Mouse (Mus musculus): Measurements from ENCODE around the gene Dnajb3. TPM values are rescaled to one million over a fixed set of nuclear protein-coding genes. Genes with fewer than 3 reads are reported as not detected.

Dnajb3 gene
- total and polyA plus RNA-seq, 3 experiments: not detected

DNA sequence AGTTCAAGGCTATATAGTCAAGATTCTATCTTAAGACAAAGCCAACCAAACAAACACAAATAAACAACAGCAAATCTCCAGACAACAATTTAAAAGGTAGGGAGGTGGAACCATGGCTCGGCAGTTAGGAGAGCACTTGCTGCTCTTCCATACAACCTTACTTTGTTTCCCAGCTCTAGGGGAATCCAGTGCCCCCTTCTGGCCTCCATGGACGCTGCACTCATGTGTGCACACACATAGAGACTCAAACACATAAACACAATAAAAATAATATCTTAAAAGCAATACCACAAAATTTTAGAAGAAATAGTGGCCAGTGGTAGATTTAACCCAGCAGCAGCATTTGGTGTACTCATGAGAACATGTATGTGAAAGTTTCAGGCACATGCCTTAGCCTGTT, 11.6 kb upstream of the Dnajb3 start:
- dilution Hi-C loops (cut with MboI; ENCODE audit: extremely low pct_ligation_motif_present, extremely low pct_unique_long_range_greater_than_20kb, low sequenced_read_pairs) (no loop called here), in situ Hi-C loops (cut with MboI; ENCODE audit: low pct_ligation_motif_present, low pct_unique_long_range_greater_than_20kb, low sequenced_read_pairs) (no loop called here)
- no peak overlapping the region for H3K27ac ChIP-seq (ENCODE audit: insufficient read depth, low read depth)
- no peaks in the 10 kb centered on the region for H3K36me3 ChIP-seq (replicated peaks in 1 of 2; ENCODE audit: control insufficient read depth in 1 of 2, insufficient read depth in 1 of 2, low read length in 1 of 2)
- H3K9me3 ChIP-seq (replicated peaks; ENCODE audit: low read length): peaks cover 78% of the 10 kb centered on the region
- no peak overlapping the region for H3K4me3 ChIP-seq (replicated peaks in 1 of 3; ENCODE audit: low read depth in 2 of 3, low read length in 2 of 3, poor library complexity in 1 of 3)
- no peaks in the 10 kb centered on the region for H3K79me2 ChIP-seq (replicated peaks; ENCODE audit: control insufficient read depth, extremely low read depth, insufficient read depth, poor library complexity, severe bottlenecking)
- no peaks in the 10 kb centered on the region for H3K27me3 ChIP-seq (replicated peaks)
- DNase-seq (ENCODE audit: extremely low read depth): peak; percentile 7
- no peak overlapping the region for H3K4me2 ChIP-seq (ENCODE audit: insufficient read depth, low read depth, poor library complexity, severe bottlenecking)
- no peak overlapping the region for H3K9ac ChIP-seq (ENCODE audit: insufficient read depth, low read depth)
- peak; percentile 55; the same call in 1 of the 2 replicates for TF ChIP-seq RCOR1 (conservative IDR thresholded peaks at IDR 0.05; ENCODE audit: low read depth, low read length)
- TF ChIP-seq NRF1 (IDR thresholded peaks at IDR 0.05; ENCODE audit: low read depth, low read length): no peak
- no peak for TF ChIP-seq TCF12 (IDR thresholded peaks at IDR 0.05; ENCODE audit: low read depth, low read length)
- TF ChIP-seq KAT2A (IDR thresholded peaks at IDR 0.05; ENCODE audit: insufficient replicate concordance, low read length): no peak
- peak in 1 of 2 experiments; percentile 46; a peak in 2 of 4 replicates for TF ChIP-seq CTCF (conservative IDR thresholded peaks at IDR 0.05 in 1 of 2, IDR thresholded peaks at IDR 0.05 in 1 of 2; ENCODE audit: low read depth in 2 of 2, low read length in 2 of 2)
- 0 out of 2 replicates have a peak, but pooled peaks have one; percentile 17 for TF ChIP-seq BHLHE40 (IDR thresholded peaks at IDR 0.05; ENCODE audit: low read depth, low read length)
- peak; percentile 45; the same call in 1 of the 2 replicates for TF ChIP-seq MXI1 (IDR thresholded peaks at IDR 0.05; ENCODE audit: low read depth, low read length)
- no peak for TF ChIP-seq E2F4 (IDR thresholded peaks at IDR 0.05; ENCODE audit: insufficient replicate concordance, low read depth, low read length)
- no peak for TF ChIP-seq GABPA (IDR thresholded peaks at IDR 0.05; ENCODE audit: insufficient replicate concordance, low read depth, low read length)
- TF ChIP-seq ZMIZ1 (IDR thresholded peaks at IDR 0.05; ENCODE audit: low read depth, low read length): peak; percentile 41; the same call in 1 of the 2 replicates
- TF ChIP-seq ETS1 (conservative IDR thresholded peaks at IDR 0.05; ENCODE audit: low read depth, low read length): no peak
- TF ChIP-seq MYC (IDR thresholded peaks at IDR 0.05; ENCODE audit: low read depth, low read length): no peak
- TF ChIP-seq CHD2 (IDR thresholded peaks at IDR 0.05; ENCODE audit: low read length): 0 out of 2 replicates have a peak, but pooled peaks have one; percentile 22
- no peak for TF ChIP-seq MEF2A (IDR thresholded peaks at IDR 0.05; ENCODE audit: borderline replicate concordance, low read depth, low read length)
- TF ChIP-seq EP300 (IDR thresholded peaks at IDR 0.05; ENCODE audit: low read length): no peak
- no peak for TF ChIP-seq USF1 (IDR thresholded peaks at IDR 0.05; ENCODE audit: low read depth, low read length)
- no peak for TF ChIP-seq USF2 (conservative IDR thresholded peaks at IDR 0.05; ENCODE audit: low read depth, low read length)
- TF ChIP-seq ZNF384 (IDR thresholded peaks at IDR 0.05; ENCODE audit: low read depth, low read length): no peak
- no peak for TF ChIP-seq CHD1 (IDR thresholded peaks at IDR 0.05; ENCODE audit: low read depth, low read length)
- TF ChIP-seq JUN (IDR thresholded peaks at IDR 0.05; ENCODE audit: insufficient read depth, low read depth, low read length): no peak
- no peak for TF ChIP-seq ZC3H11A (IDR thresholded peaks at IDR 0.05; ENCODE audit: low read depth, low read length)
- no peak for TF ChIP-seq TBP (conservative IDR thresholded peaks at IDR 0.05; ENCODE audit: low read depth, low read length)
- TF ChIP-seq SIN3A (IDR thresholded peaks at IDR 0.05; ENCODE audit: low read length): no peak
- TF ChIP-seq PAX5 (IDR thresholded peaks at IDR 0.05; ENCODE audit: low read length): no peak
- TF ChIP-seq NELFE (IDR thresholded peaks at IDR 0.05; ENCODE audit: low read depth, low read length): 0 out of 2 replicates have a peak, but pooled peaks have one; percentile 10
- TF ChIP-seq ELF1 (IDR thresholded peaks at IDR 0.05; ENCODE audit: low read depth, low read length): no peak
- TF ChIP-seq ZKSCAN1 (IDR thresholded peaks at IDR 0.05; ENCODE audit: borderline replicate concordance, low read depth, low read length): no peak
- no peak for TF ChIP-seq UBTF (IDR thresholded peaks at IDR 0.05; ENCODE audit: low read depth, low read length)
- no peaks in the 10 kb centered on the region for H3K4me1 ChIP-seq (ENCODE audit: control insufficient read depth in 1 of 2, insufficient read depth in 2 of 2)

Measured in CH12.LX (cell line).